Mouse (Mus musculus): ENCODE results near the gene Iqgap1. TPM values are rescaled to one million over a fixed set of nuclear protein-coding genes. Genes with fewer than 3 reads are reported as not detected.
"Not testable (repeated sequence)": the region's sequence is repeated elsewhere in the genome, so short reads cannot be mapped to it uniquely, and the experiment has no call there.

The Iqgap1 gene
- polyA plus RNA-seq, 1 experiment from 2014 or later: 19.4 TPM

DNA sequence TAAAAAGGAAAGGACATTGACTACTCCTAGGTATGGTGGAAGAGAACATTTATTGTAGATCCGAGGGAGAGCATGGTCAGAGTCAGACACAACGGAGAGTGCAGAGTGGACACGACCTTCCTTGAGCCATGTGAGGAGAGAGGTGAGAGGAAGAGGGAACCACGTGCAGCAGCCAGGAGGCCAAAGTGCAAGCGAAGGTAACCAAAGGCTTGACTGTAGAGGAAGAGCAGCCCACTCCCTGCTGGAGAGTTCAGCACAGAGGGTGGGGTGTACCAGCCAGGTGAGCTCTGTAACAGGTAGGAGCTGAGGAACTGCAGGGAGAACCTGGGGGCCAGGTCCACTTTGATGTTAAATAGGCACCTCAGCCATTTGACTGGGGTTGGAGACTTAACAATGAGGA, 16.4 kb upstream of the Iqgap1 start:
- no peak overlapping the region for H3K4me3 ChIP-seq
- WGBS (ENCODE audit: insufficient replicate concordance): 58% methylated on average over 5 of the region's 5 CpGs

DNA sequence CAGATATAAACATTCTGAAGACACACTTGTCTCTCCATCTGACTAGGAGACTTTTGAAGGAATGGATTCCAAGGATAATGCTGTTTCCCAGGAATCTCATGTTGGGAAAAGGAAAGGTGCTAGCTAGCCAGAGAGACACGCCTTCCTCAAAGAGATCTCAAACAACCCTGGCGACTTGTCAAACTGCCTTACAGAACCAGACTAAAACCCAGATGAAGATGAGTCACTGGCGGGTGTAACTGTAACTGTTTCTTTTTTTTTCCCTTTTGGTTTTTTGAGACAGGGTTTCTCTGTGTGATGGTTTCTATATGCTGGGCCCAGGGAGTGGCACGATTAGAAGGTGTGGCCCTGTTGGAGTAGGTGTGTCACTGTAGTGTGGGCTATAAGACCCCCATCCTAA, 15.2 kb upstream of the Iqgap1 start:
- 61% methylated on average over 4 of the region's 4 CpGs for WGBS (ENCODE audit: insufficient replicate concordance)
- 0 out of 2 replicates have a peak, but pooled peaks cover 3% of the 10 kb centered on the region for H3K27me3 ChIP-seq (replicated peaks)
- H3K4me2 ChIP-seq: no peak overlapping the region
- H3K4me3 ChIP-seq: no peak overlapping the region
- ATAC-seq: no peak
- no peak overlapping the region for H3K9ac ChIP-seq
- H3K27ac ChIP-seq: no peak overlapping the region
- no peaks in the 10 kb centered on the region for H3K36me3 ChIP-seq
- H3K4me1 ChIP-seq: no peaks in the 10 kb centered on the region
- no peaks in the 10 kb centered on the region for H3K9me3 ChIP-seq (replicated peaks)

More for the DNA sequence above, 16.4 kb upstream of the Iqgap1 start:
- Histone ChIP-seq H3K9ac (no peak overlapping the region), H3K27me3 (replicated peaks) (0 out of 2 replicates have a peak, but pooled peaks cover 3% of the 10 kb centered on the region), H3K9me3 (replicated peaks) (no peaks in the 10 kb centered on the region), H3K4me2 (no peak overlapping the region), H3K27ac (no peak overlapping the region), H3K4me1 (no peaks in the 10 kb centered on the region), H3K36me3 (no peaks in the 10 kb centered on the region)
- no peak for ATAC-seq

DNA sequence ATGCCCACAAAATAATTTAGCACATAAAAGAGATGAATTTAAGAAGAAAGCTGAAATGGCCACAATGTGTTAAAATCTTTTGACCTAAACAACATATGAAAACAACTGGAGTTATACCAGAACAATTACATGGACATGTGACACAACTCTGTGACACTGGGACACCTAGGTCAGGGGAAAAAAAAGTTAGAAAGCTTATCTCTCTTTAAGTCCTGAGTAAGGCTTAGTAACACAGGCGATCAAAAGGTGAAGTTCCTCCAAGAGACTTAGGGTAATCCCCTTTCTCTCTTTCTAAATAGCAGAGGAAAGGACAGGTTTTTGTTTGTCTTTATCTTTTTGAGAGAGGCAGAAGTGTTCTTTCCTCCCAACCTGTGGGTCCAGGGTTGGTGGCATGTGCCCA, 14.5 kb upstream of the Iqgap1 start:
- WGBS (ENCODE audit: insufficient replicate concordance): 22% methylated on average over 1 of the region's 1 CpGs
- Histone ChIP-seq H3K4me1 (no peaks in the 10 kb centered on the region), H3K4me2 (no peak overlapping the region), H3K27ac (no peak overlapping the region), H3K9ac (no peak overlapping the region), H3K36me3 (no peaks in the 10 kb centered on the region), H3K27me3 (replicated peaks) (0 out of 2 replicates have a peak, but pooled peaks cover 3% of the 10 kb centered on the region), H3K4me3 (no peak overlapping the region), H3K9me3 (replicated peaks) (no peaks in the 10 kb centered on the region)
- ATAC-seq: no peak

DNA sequence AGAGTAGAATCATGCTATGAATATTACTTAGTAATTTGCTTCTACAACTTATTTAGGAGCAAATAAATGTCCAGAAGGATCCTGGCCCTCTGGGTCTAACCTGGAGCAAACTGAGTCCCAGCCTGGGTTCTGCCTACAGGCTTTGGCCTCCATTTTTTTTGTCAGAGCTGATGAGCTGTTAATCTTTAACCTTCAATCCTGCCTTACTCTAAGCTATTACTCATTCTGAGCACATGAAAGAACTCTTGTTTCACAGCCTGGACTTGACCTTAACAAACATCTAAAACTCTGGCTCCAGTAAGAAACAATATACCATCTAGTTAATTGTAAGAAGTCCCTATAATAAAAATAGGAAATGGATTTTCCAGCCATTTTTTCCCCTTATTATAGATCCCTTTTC, 14.0 kb upstream of the Iqgap1 start:
- 0 out of 2 replicates have a peak, but pooled peaks cover 3% of the 10 kb centered on the region for H3K27me3 ChIP-seq (replicated peaks)
- no peak overlapping the region for H3K27ac ChIP-seq
- ATAC-seq: no peak
- no peak overlapping the region for H3K4me3 ChIP-seq
- no peak overlapping the region for H3K9ac ChIP-seq
- no peaks in the 10 kb centered on the region for H3K9me3 ChIP-seq (replicated peaks)
- H3K36me3 ChIP-seq: no peaks in the 10 kb centered on the region
- H3K4me1 ChIP-seq: no peaks in the 10 kb centered on the region
- no peak overlapping the region for H3K4me2 ChIP-seq

DNA sequence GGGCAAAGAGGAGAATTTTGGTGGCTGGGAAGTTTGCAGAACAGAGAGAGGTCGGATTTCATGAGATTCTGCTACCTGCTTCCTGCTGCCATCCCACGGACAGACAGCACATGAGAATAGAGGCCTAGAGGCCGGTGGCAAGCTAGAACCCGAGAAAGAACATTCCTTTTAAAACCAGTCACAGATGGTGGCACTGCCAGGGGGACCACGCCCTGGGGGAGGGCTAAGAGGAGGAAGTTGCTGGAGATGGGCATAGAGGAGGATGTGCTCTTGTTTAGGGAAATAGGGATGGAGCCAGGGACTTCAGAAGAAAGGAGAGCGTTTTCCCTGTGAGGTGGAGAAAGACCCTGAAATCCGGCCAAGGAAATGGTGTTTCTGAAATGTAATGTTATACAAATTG, 12.5 kb upstream of the Iqgap1 start:
- no peaks in the 10 kb centered on the region for H3K36me3 ChIP-seq
- no peaks in the 10 kb centered on the region for H3K9me3 ChIP-seq (replicated peaks)
- peaks cover 7% of the 10 kb centered on the region for H3K4me1 ChIP-seq
- H3K4me3 ChIP-seq: no peak overlapping the region
- WGBS (ENCODE audit: insufficient replicate concordance): 48% methylated on average over 7 of the region's 7 CpGs
- no peak for ATAC-seq
- no peak overlapping the region for H3K27ac ChIP-seq
- 0 out of 2 replicates have a peak, but pooled peaks cover 3% of the 10 kb centered on the region for H3K27me3 ChIP-seq (replicated peaks)
- no peak overlapping the region for H3K4me2 ChIP-seq
- H3K9ac ChIP-seq: no peak overlapping the region

DNA sequence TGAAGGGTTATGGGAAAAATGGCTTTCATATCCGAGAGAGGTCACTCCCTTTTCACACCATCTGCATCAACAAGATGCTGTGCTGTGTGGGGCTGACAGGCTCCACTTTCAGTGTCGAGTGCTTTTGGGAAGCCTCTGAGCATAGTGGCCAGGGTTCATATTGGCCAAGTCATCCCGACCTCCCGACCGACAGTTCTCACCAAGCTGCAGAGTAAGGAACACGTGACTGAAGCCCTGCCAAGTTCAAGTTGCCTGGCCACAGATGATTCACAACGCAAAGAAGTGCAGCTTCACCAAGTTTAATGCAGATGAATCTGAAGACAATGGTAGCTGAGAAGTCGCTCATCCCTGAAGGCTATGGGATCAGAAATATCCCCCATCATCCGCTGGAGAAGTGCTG, 12.0 kb upstream of the Iqgap1 start:
- Histone ChIP-seq H3K27ac (no peak overlapping the region), H3K9me3 (replicated peaks) (no peaks in the 10 kb centered on the region), H3K4me2 (no peak overlapping the region), H3K4me3 (no peak overlapping the region), H3K9ac (no peak overlapping the region), H3K36me3 (no peaks in the 10 kb centered on the region), H3K27me3 (replicated peaks) (0 out of 2 replicates have a peak, but pooled peaks cover 3% of the 10 kb centered on the region), H3K4me1 (peaks cover 7% of the 10 kb centered on the region)
- no peak for ATAC-seq
- 48% methylated on average over 9 of the region's 9 CpGs for WGBS (ENCODE audit: insufficient replicate concordance)

DNA sequence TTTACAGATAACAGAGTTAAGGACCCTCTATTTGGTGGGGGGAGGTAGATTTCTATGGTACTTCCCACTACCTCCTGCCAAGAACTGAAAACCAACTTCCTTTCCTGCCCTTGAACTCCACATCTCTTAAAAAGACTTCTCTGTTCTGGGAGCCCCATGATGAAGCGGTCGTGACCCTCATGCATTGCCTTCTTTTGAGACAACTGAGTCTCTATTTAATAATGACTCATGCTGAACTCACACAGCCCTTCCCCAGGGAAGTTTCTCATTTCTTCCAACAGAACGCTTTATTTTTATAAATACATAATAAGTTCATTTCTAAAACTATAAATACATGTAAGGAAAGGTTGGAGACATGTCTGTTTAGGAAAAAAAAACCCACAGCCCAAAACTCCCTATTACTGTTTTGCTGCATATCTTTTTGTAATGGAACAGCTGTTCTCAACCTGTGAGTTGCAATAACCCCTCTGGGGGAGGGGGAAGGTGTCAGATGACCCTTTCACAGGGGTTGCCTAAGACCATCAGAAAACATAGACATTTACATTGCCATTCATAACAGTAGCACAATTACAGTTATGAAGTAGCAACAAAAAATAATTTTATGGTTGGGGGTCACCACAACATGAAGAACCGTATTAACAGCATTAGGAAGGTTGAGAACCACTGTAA, 10.3 kb upstream of the Iqgap1 start:
- H3K27ac ChIP-seq: no peak overlapping the region
- 0 out of 2 replicates have a peak, but pooled peaks cover 3% of the 10 kb centered on the region for H3K27me3 ChIP-seq (replicated peaks)
- peaks cover 12% of the 10 kb centered on the region for H3K4me1 ChIP-seq
- H3K9me3 ChIP-seq (replicated peaks): no peaks in the 10 kb centered on the region
- no peak overlapping the region for H3K4me3 ChIP-seq
- no peaks in the 10 kb centered on the region for H3K36me3 ChIP-seq
- no peak for ATAC-seq
- H3K9ac ChIP-seq: no peak overlapping the region
- H3K4me2 ChIP-seq: no peak overlapping the region
- WGBS (ENCODE audit: insufficient replicate concordance): 57% methylated on average over 4 of the region's 4 CpGs

DNA sequence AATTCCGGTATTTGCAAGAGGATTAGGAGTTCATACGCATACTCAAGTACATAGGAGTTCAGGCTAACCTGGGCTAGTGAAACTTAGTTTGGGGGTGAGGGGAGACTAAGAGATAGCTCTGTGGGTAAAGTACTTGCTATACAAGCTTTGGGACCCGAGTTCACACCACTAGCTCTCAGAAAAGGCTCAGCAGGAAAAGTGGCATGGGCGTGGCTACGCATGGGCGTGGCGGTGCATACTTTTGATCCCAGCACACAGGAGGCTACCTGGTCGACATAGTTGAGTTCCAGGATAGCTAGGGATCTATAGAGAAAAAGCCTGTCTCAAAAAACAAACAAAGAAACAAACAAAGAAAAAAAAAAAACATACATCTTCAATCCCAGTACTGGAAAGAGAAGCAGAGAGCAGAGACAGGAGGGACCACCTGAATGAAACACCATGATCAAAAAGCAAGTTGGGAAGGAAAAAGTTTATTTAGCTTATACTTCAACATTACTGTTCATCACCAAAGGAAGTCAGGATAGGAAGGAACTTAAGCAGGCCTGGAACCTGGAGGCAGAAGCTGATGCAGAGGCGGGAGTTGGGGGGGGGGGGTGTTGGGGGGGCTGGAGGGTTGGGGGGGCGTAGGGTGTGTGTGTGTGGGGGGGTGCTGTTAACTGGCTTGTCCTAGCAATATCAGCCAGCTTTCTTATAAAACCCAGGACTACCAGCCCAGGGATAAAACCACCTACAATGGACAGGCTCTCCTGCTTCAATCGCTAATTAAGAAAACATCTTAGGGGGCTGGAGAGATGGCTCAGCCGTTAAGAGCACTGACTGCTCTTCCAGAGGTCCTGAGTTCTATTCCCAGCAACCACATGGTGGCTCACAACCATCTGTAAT, 8.1 kb upstream of the Iqgap1 start:
- Histone ChIP-seq H3K9me3 (replicated peaks) (no peaks in the 10 kb centered on the region), H3K4me3 (no peak overlapping the region), H3K27me3 (replicated peaks) (0 out of 2 replicates have a peak, but pooled peaks cover 3% of the 10 kb centered on the region), H3K9ac (no peak overlapping the region), H3K4me1 (peaks cover 12% of the 10 kb centered on the region), H3K4me2 (peak overlapping the region; percentile 35; the same call in 1 of the 2 replicates), H3K36me3 (no peaks in the 10 kb centered on the region), H3K27ac (no peak overlapping the region)
- ATAC-seq: no peak
- 31% methylated on average over 12 of the region's 12 CpGs for WGBS (ENCODE audit: insufficient replicate concordance)

DNA sequence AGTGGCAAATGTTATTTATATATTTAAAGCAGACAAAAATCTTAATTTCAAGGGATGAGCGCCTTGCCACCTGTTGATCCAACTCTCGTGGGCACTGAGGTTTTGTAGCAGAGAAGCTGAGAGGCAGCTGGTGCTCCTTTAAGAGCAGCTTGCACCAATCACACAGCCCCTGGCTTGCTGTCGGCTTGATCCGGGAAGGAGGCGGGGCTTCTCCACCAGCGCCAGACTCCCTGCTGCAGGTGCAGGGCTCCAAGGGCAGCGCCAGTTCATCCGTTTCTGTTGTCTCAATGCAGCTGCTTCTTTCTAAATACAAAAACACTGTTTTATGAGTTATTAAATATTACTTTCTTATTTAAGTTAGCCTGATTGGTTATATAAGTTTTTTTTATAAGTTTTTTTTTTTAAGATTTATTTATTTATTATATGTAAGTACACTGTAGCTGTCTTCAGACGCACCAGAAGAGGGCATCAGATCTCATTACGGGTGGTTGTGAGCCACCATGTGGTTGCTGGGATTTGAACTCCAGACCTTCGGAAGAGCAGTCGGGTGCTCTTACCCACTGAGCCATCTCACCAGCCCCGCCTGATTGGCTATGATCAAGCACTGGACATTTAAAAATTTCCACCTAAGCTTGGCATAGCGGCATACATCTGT, 7.3 kb upstream of the Iqgap1 start:
- WGBS (ENCODE audit: insufficient replicate concordance): 10% methylated on average over 14 of the region's 14 CpGs
- not testable (repeated sequence) for H3K9me3 ChIP-seq (replicated peaks); H3K36me3 ChIP-seq; H3K9ac ChIP-seq; H3K27ac ChIP-seq; H3K27me3 ChIP-seq (replicated peaks); H3K4me3 ChIP-seq
- peak; percentile 76 for ATAC-seq
- peaks cover 12% of the 10 kb centered on the region for H3K4me1 ChIP-seq
- H3K4me2 ChIP-seq: peak overlapping the region; percentile 45

DNA sequence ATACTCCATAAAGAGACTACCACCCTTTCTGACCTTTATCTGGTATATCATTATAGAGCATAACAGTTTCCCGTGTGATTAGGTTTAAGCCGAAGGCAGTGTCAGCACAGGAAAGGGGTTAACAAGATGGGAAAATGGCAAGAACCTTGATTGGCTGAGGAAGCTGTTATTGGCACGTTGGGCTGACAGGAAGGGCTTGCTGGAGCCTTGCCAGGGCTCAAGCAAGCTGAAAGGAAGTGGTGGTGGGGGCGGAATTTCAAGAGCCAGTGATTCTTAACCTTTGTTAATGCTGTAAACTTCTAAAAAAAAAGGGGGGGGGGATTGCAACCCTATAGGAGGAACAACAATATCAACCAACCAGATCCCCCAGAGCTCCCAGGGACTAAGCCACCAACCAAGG, 6.4 kb upstream of the Iqgap1 start:
- Histone ChIP-seq H3K9me3 (replicated peaks) (no peaks in the 10 kb centered on the region), H3K36me3 (no peaks in the 10 kb centered on the region), H3K4me2 (no peak overlapping the region), H3K27ac (no peak overlapping the region), H3K9ac (no peak overlapping the region), H3K4me1 (peaks cover 12% of the 10 kb centered on the region), H3K4me3 (no peak overlapping the region), H3K27me3 (replicated peaks) (no peaks in the 10 kb centered on the region)
- no peak for ATAC-seq
- 22% methylated on average over 4 of the region's 4 CpGs for WGBS (ENCODE audit: insufficient replicate concordance)

DNA sequence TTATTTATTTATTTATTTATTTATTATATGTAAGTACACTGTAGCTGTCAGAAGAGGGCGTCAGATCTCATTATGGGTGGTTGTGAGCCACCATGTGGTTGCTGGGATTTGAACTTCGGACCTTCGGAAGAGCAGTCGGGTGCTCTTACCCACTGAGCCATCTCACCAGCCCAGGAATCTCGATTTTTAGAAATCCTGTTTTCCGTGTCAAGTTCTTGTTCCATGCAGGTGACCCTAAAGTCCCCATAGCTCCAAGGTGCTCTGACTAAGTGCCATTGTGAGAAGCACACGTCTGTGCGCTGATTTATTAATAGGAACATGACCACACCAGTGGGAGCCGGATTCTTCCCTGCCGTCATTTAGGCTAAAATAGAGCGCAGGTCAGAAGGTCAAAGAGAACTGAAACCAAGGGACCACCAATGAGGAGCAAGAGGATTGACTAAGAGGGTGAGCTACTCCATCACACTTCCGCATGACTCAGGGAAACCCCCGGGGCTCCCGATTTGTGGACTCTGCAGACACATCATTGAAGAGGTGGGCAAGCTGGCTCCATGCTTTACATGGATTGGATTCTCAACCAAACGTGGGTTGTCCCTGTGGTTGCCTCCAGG, 4.5 kb upstream of the Iqgap1 start:
- no peaks in the 10 kb centered on the region for H3K27me3 ChIP-seq (replicated peaks)
- H3K4me1 ChIP-seq: peaks cover 12% of the 10 kb centered on the region
- H3K9me3 ChIP-seq (replicated peaks): no peaks in the 10 kb centered on the region
- no peak overlapping the region for H3K4me3 ChIP-seq
- ATAC-seq: no peak
- H3K36me3 ChIP-seq: no peaks in the 10 kb centered on the region
- H3K4me2 ChIP-seq: no peak overlapping the region
- no peak overlapping the region for H3K9ac ChIP-seq
- WGBS (ENCODE audit: insufficient replicate concordance): 71% methylated on average over 15 of the region's 15 CpGs
- H3K27ac ChIP-seq: no peak overlapping the region
